Mouse (Mus musculus): ENCODE measurements at regions not wholly inside any gene's neighbourhood (a gene's known extent, or its start where the extent isn't known, plus 50 kb on each side); places are given as distances from the start of the nearest gene placed in this dataset.

DNA sequence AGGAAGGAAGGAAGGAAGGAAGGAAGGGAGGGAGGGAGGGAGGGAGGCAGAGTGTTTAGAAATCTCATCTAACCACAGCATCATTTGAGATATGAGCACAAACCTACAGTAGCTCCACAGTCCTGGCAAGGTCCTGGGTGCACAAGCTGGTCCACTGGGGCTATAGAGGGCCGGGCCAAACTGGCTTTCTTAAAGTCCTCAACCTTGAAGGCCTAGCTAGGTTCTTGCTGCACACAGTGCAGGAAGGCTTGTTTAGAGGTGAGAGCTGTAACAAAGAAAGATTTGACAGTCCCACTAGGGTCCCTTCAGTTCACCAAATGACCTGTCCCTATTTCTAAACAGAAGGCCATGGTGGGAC, 97.3 kb downstream of the Npy start:
- Histone ChIP-seq H3K9me3 (replicated peaks; ENCODE audit: control insufficient read depth, insufficient read depth, low read length, poor library complexity, severe bottlenecking) (no peaks in the 10 kb centered on the region), H3K36me3 (ENCODE audit: control insufficient read depth, insufficient read depth, low read length, poor library complexity, severe bottlenecking) (no peaks in the 10 kb centered on the region), H3K9ac (ENCODE audit: low read depth, poor library complexity, severe bottlenecking) (no peak overlapping the region), H3K4me1 (ENCODE audit: control insufficient read depth, insufficient read depth, low read length) (no peaks in the 10 kb centered on the region), H3K27ac (ENCODE audit: insufficient read depth, low read length) (no peak overlapping the region), H3K4me3 (ENCODE audit: low read depth, low read length) (no peak overlapping the region), H3K27me3 (ENCODE audit: control insufficient read depth, insufficient read depth, low read length, poor library complexity, severe bottlenecking) (no peaks in the 10 kb centered on the region)
- TF ChIP-seq EP300 (IDR thresholded peaks at IDR 0.05; ENCODE audit: insufficient read depth, low read depth, low read length) (no peak), CTCF (IDR thresholded peaks at IDR 0.05; ENCODE audit: low read depth, low read length) (no peak), POLR2A (IDR thresholded peaks at IDR 0.05; ENCODE audit: insufficient read depth, low read length) (no peak)

DNA sequence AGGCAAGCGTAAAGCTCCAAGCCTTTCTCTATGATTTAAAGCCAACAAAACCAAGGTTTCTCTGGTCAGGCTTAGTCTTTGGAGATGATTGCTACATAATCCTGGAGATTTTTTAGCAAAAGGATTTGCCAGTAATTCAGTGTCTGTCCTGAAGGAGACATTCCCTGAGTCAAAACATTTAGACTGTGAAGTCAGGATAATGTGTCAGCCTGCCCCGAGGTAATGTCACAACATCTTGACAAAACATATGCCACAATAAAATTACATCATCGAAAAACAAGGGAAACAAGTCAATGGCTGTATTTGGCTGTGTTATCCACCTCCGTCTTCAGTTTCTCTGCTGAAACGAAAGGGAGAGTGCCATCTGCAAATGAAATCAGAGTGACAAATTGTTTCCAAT, 101.8 kb downstream of the Npy start:
- H3K9ac ChIP-seq (ENCODE audit: low read depth, poor library complexity, severe bottlenecking), result no peak overlapping the region
- H3K9me3 ChIP-seq (replicated peaks; ENCODE audit: control insufficient read depth, insufficient read depth, low read length, poor library complexity, severe bottlenecking), result no peaks in the 10 kb centered on the region
- TF ChIP-seq EP300 (IDR thresholded peaks at IDR 0.05; ENCODE audit: insufficient read depth, low read depth, low read length), result no peak
- TF ChIP-seq POLR2A (IDR thresholded peaks at IDR 0.05; ENCODE audit: insufficient read depth, low read length), result no peak
- no peak for TF ChIP-seq CTCF (IDR thresholded peaks at IDR 0.05; ENCODE audit: low read depth, low read length)
- no peaks in the 10 kb centered on the region for H3K4me1 ChIP-seq (ENCODE audit: control insufficient read depth, insufficient read depth, low read length)
- H3K4me3 ChIP-seq (ENCODE audit: low read depth, low read length), result no peak overlapping the region
- no peaks in the 10 kb centered on the region for H3K27me3 ChIP-seq (ENCODE audit: control insufficient read depth, insufficient read depth, low read length, poor library complexity, severe bottlenecking)
- H3K36me3 ChIP-seq (ENCODE audit: control insufficient read depth, insufficient read depth, low read length, poor library complexity, severe bottlenecking), result no peaks in the 10 kb centered on the region
- no peak overlapping the region for H3K27ac ChIP-seq (ENCODE audit: insufficient read depth, low read length)

DNA sequence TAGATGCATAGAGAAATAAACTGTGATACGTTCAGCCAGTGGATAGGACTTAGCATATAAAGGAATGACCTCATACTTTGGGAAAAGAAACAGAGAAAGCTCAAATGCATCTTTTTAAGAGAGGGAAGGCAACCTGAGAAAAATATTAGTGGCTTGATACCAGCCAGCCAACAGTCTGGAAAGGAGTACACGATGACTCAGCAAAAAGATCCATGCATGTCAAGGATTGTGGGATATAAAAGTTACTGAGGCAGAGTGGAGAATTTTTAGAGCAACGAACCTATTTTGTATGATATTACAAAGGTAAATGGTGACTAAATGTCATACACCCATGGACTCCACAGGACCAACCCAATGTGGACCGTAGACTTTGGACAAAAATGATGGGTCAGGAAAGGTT, 105.6 kb downstream of the Npy start:
- Histone ChIP-seq H3K9me3 (replicated peaks; ENCODE audit: control insufficient read depth, insufficient read depth, low read length, poor library complexity, severe bottlenecking) (no peaks in the 10 kb centered on the region), H3K9ac (ENCODE audit: low read depth, poor library complexity, severe bottlenecking) (no peak overlapping the region), H3K36me3 (ENCODE audit: control insufficient read depth, insufficient read depth, low read length, poor library complexity, severe bottlenecking) (no peaks in the 10 kb centered on the region), H3K27ac (ENCODE audit: insufficient read depth, low read length) (no peak overlapping the region), H3K4me3 (ENCODE audit: low read depth, low read length) (no peak overlapping the region), H3K27me3 (ENCODE audit: control insufficient read depth, insufficient read depth, low read length, poor library complexity, severe bottlenecking) (no peaks in the 10 kb centered on the region), H3K4me1 (ENCODE audit: control insufficient read depth, insufficient read depth, low read length) (no peaks in the 10 kb centered on the region)
- TF ChIP-seq POLR2A (IDR thresholded peaks at IDR 0.05; ENCODE audit: insufficient read depth, low read length) (no peak), CTCF (IDR thresholded peaks at IDR 0.05; ENCODE audit: low read depth, low read length) (no peak), EP300 (IDR thresholded peaks at IDR 0.05; ENCODE audit: insufficient read depth, low read depth, low read length) (no peak)

DNA sequence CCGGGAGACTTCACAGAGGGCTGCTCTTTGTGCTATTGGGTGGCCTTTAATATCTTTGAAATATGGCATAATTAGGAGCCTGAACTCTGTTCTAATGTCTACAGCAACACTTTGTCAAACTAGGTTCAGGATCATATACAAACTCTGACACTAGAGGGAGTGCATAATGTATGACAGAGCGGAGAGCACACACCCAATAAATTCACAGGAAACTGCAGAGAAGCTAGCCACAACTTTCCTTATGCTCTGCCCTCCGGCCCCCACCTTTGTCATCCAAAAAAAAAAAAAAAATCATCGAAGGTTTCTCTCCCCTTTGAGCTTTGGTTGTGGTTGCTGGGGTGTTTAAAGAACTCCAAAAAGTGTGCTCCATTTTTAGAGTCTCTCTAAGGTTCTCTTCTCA, 107.6 kb downstream of the Npy start:
- no peak overlapping the region for H3K9ac ChIP-seq (ENCODE audit: low read depth, poor library complexity, severe bottlenecking)
- no peaks in the 10 kb centered on the region for H3K4me1 ChIP-seq (ENCODE audit: control insufficient read depth, insufficient read depth, low read length)
- TF ChIP-seq CTCF (IDR thresholded peaks at IDR 0.05; ENCODE audit: low read depth, low read length), result no peak
- H3K36me3 ChIP-seq (ENCODE audit: control insufficient read depth, insufficient read depth, low read length, poor library complexity, severe bottlenecking), result no peaks in the 10 kb centered on the region
- H3K4me3 ChIP-seq (ENCODE audit: low read depth, low read length), result no peak overlapping the region
- H3K27me3 ChIP-seq (ENCODE audit: control insufficient read depth, insufficient read depth, low read length, poor library complexity, severe bottlenecking), result no peaks in the 10 kb centered on the region
- no peaks in the 10 kb centered on the region for H3K9me3 ChIP-seq (replicated peaks; ENCODE audit: control insufficient read depth, insufficient read depth, low read length, poor library complexity, severe bottlenecking)
- H3K27ac ChIP-seq (ENCODE audit: insufficient read depth, low read length), result no peak overlapping the region

DNA sequence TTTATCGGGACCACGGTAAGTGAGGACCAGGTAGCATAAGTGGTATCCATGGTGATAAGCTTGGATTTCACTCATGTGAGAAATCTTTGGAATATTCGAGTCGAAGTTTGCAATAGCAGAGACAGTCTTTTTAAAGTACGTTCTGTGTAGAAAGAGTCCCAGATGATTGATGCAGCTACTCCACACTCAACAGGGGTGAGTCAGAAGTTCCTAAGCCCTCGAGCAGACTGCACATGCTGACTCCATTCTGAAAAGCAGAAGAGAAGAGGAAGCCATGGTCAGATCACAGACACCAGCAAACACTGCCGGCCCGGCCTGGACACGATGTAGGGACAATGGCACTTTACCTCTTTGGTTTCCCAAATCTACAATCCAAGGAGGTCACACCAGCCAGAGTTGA, 120.6 kb downstream of the Npy start:
- H3K27ac ChIP-seq (ENCODE audit: insufficient read depth, low read length), result no peak overlapping the region
- H3K36me3 ChIP-seq (ENCODE audit: control insufficient read depth, insufficient read depth, low read length, poor library complexity, severe bottlenecking), result no peaks in the 10 kb centered on the region
- no peak overlapping the region for H3K4me3 ChIP-seq (ENCODE audit: low read depth, low read length)
- no peak overlapping the region for H3K9ac ChIP-seq (ENCODE audit: low read depth, poor library complexity, severe bottlenecking)
- no peaks in the 10 kb centered on the region for H3K27me3 ChIP-seq (ENCODE audit: control insufficient read depth, insufficient read depth, low read length, poor library complexity, severe bottlenecking)
- no peak for TF ChIP-seq POLR2A (IDR thresholded peaks at IDR 0.05; ENCODE audit: insufficient read depth, low read length)
- no peak for TF ChIP-seq EP300 (IDR thresholded peaks at IDR 0.05; ENCODE audit: insufficient read depth, low read depth, low read length)
- TF ChIP-seq CTCF (IDR thresholded peaks at IDR 0.05; ENCODE audit: low read depth, low read length), result no peak
- no peaks in the 10 kb centered on the region for H3K4me1 ChIP-seq (ENCODE audit: control insufficient read depth, insufficient read depth, low read length)
- H3K9me3 ChIP-seq (replicated peaks; ENCODE audit: control insufficient read depth, insufficient read depth, low read length, poor library complexity, severe bottlenecking), result no peaks in the 10 kb centered on the region

DNA sequence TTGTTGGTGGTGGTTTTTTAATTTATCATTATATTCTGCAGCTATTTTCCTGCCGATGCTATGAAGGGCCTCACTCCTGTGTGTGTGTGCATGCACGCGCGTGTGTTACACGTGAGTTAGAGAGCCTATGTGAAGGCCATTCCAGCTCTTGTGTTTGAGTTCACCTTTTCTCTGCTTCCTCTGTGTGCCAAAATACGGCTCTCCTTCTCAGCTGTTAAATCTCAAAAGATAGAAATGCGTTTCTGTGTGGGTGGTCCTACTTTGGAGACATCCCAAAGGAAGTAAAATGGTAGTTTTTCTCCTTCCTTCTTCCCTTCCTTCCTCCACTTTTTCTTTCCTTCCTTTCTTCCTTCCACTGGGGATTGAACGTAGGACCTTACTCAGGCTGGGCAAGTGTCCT, 136.4 kb downstream of the Npy start:
- Histone ChIP-seq H3K4me1 (ENCODE audit: control insufficient read depth, insufficient read depth, low read length) (no peaks in the 10 kb centered on the region), H3K4me3 (ENCODE audit: low read depth, low read length) (no peak overlapping the region), H3K27ac (ENCODE audit: insufficient read depth, low read length) (no peak overlapping the region), H3K36me3 (ENCODE audit: control insufficient read depth, insufficient read depth, low read length, poor library complexity, severe bottlenecking) (no peaks in the 10 kb centered on the region), H3K9me3 (replicated peaks; ENCODE audit: control insufficient read depth, insufficient read depth, low read length, poor library complexity, severe bottlenecking) (no peaks in the 10 kb centered on the region), H3K9ac (ENCODE audit: low read depth, poor library complexity, severe bottlenecking) (no peak overlapping the region), H3K27me3 (ENCODE audit: control insufficient read depth, insufficient read depth, low read length, poor library complexity, severe bottlenecking) (no peaks in the 10 kb centered on the region)
- no peak for TF ChIP-seq EP300 (IDR thresholded peaks at IDR 0.05; ENCODE audit: insufficient read depth, low read depth, low read length)
- TF ChIP-seq POLR2A (IDR thresholded peaks at IDR 0.05; ENCODE audit: insufficient read depth, low read length), result no peak
- no peak for TF ChIP-seq CTCF (IDR thresholded peaks at IDR 0.05; ENCODE audit: low read depth, low read length)

Measured in ES-Bruce4 (cell line).